Mouse (Mus musculus): Measurements from ENCODE around the gene Vps16.

The Vps16 gene

DNA sequence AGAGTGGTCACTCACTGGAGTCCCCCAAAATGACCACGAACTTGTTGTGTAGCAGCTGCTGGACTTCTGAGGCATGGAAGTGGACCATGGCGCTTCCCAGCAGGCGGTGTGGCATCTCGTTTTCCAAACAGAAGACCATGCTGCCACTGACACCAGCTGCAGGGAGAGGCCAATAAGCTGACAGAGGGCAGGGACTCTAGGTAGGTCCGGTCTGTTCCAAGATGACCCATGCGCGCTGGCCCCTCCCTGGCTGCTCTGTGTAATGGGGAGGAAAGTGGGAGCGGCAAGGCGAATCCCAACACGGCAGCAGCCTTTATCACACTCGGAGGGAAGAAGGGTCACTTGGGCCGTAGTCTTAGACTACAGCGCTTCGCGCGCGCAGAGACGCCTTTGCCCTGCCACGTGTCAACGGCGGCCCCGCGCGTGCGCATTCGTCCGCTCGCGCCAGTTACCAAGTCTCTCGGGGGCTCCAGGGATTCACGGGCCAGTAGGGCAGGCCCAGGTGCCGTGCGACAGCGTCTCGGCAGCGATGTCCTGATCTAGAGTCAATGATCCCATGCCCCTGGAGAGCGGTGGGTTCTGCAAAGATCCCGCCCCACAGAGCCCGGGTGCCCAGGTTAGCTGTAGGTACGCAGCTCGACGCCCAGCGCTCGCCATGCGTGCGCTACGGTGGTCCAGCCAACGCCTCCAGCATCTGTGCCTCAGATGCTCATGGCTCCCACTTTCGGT is 578 bp upstream of the Vps16 start:
- peak; percentile 74 for DNase-seq (ENCODE audit: low spot score)

DNA sequence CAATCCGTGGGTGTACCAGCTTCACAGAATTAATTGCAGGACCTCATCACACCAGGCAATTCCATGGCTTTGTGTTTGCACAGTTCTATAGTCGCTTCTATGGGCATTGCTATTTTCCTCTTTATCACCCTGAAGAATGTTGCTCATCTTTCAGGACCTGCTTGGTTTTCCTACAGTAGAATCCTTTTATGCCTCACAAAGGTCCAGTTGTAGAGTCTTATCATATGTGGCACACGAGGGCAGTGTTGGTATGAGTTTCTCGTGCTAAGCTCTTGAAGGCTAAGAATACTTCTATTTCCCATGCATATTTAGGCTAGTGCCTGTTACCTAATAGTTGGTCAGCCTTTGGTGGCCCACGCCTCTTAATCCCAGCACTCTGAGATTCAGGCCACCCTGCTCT is 973 bp downstream of the Vps16 start:
- no peak for DNase-seq (ENCODE audit: low spot score)

DNA sequence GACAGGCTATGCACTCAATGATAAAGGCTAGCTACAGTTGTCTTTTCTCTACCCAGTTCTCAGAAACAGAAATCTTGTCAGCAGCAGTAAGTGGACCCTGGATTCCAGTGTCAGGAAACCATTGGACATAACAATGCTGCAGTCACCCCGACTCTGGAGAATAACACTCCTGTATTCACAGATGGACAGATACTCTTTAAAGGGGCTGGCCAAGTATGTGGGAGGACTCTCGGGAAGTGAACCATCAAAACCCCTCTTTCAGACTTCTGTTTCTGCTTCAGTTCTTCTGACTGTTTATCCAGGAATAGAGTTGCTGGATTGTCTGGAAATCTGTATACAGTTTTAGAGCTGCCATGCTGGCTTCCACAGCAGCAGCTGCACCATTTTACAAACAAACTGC is 5.7 kb downstream of the Vps16 start:
- DNase-seq (ENCODE audit: low spot score), result no peak

DNA sequence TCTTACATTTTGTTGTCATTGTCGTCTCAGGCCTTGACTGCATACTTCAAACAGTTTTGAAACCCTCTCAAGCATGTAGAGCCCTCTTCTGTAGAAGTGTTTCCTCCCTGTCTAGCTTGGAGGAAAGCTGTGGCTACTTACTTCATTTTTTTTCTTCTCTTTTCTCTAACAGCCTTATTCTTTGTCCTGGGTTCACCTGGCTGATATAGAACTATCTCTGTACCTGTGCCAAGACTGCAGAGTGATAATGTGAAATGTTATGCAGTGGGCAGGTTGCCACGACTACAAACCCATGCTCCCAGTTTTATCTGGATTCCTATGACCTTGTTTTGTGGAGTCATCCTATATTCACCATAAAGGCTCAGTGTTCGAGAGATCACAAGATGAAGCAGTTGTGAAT is 6.3 kb downstream of the Vps16 start:
- no peak for DNase-seq (ENCODE audit: low spot score)

DNA sequence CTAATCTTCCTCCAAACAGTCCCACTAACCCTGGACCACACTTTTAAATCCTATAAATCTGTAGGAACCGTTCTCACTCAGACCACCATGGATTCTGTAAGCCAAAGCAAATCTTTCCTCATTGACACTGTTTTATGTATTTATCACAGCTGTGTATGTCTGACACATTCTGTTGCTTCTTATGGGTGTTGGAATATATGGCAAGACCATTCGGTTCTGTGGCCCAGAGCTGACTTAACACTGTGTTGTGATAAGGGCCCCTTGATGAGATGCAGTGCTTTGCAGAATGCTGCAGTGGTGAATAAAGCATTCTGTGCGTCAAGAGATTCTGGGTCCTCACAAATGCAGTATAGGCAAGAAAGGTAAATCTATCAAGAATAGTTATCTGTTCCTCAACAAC is 8.0 kb downstream of the Vps16 start:
- DNase-seq (ENCODE audit: low spot score), result no peak

DNA sequence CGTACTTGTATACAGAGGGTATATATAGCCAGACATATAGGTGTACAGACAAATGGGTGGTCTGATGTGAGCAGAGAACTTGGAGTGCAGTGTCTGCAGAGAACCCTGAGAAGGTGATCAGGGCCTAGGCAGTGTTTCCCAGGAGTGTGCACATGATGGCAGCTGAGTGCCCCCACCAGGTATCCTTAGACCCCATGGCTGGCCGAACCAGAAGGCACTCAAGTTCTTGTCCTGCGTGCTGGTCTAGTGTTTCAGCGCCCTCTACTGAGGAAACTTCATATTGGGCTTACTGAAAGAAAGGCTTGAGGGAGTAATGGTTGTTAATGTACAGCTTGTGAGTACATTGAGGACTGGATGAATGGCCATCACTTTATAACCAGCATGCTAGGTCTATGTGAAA is 9.0 kb downstream of the Vps16 start:
- DNase-seq (ENCODE audit: low spot score), result peak; percentile 46

DNA sequence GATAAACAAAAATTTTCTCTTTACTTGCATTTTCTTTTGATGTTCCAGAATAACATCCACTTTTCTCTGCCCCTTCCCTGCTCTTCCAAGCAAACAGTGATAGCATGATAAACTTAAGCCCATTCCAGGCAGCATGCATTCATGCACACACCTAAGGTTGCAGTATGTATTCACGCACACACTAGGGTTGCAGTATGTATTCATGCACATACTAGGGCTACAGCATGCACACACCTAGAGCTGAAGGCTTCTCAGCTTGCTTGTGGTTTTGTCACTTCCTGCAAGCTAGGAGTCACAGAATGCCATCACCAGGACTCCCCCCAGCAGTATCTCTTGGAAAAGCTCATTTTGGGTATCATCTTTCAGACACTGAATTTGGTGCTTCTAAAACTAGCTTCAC is 12.6 kb downstream of the Vps16 start:
- DNase-seq (ENCODE audit: low spot score), result no peak

DNA sequence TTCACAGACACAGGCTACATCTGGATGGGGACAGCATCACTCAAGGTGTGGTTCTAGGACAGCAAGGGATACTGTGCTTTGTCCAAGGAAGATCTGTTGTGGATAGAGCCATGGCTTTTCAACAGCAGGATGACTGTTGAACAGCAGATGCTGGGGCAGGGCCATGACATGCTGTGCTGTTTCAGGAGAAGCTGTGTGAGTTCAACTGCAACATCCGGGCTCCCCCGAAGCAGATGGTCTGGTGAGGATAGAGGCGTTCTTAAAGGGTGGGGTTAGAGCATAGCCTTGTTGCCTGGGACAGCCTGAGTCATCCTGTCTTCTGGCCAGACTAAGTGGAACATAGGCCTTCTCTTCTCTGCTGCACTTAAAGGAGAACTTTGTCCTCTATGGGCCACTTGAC is 14.7 kb downstream of the Vps16 start:
- DNase-seq (ENCODE audit: low spot score), result no peak

DNA sequence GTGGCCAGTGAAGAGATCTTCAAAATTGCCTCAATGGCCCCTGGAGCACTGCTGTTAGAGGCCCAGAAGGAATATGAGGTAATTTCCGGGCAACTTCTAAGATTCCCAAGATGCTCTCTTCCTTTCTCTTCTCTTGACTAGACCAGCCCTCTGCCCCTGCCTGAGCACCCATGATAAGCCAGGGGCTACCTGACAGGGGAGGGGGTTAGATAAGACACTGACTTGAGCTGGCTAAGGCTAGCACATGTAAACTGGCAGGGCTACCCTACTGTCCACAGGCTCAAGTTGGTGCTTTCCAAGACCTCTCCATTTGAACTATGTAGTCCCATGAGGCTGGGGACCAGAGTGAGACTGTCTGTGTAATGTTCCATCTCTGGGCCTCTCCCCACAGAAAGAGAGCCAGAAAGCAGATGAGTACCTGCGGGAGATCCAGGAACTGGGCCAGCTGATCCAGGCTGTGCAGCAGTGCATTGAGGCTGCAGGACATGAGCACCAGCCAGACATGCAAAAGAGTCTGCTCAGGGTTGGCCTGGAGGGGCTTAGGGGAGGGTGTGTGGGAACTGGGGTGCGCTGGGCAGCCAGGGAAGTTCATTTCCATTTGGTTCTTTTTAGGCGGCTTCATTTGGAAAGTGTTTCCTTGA is 15.8 kb downstream of the Vps16 start:
- no peak for DNase-seq (ENCODE audit: low spot score)

DNA sequence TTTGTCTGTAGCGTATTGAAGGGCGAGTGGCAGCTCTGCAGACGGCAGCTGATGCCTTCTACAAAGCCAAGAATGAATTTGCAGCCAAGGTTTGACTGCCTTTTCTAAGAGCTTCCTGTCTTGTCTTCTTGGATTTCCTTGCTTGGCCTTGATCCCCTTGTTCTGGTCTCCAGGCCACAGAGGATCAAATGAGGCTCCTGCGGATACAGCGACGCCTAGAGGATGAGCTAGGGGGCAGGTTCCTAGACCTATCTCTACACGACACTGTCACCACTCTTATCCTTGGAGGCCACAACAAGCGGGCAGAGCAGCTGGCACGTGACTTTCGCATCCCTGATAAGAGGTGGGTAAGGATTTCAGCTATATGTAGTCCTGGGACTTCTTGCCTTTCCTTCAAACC is 18.0 kb downstream of the Vps16 start:
- DNase-seq (ENCODE audit: low spot score), result no peak

DNA sequence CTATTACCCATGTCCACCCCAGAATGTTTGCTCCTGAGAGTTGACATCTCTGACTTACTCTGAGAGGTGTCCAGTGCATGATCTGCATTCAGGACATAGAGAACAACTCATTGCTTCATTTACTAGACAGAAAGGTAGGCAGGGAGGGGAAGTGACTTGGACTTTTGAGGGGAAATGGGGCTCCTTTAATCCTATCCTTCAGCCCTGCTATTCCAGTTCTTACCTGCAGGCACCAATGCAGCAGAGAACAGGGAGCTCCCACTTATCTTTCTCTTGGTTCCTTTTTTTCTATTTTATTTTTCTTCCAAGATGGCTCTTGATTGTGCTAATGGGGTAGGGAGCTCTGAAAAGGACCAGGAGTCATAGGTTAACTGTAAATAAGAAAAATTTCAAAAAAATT is 24.3 kb downstream of the Vps16 start:
- DNase-seq (ENCODE audit: low spot score), result no peak

DNA sequence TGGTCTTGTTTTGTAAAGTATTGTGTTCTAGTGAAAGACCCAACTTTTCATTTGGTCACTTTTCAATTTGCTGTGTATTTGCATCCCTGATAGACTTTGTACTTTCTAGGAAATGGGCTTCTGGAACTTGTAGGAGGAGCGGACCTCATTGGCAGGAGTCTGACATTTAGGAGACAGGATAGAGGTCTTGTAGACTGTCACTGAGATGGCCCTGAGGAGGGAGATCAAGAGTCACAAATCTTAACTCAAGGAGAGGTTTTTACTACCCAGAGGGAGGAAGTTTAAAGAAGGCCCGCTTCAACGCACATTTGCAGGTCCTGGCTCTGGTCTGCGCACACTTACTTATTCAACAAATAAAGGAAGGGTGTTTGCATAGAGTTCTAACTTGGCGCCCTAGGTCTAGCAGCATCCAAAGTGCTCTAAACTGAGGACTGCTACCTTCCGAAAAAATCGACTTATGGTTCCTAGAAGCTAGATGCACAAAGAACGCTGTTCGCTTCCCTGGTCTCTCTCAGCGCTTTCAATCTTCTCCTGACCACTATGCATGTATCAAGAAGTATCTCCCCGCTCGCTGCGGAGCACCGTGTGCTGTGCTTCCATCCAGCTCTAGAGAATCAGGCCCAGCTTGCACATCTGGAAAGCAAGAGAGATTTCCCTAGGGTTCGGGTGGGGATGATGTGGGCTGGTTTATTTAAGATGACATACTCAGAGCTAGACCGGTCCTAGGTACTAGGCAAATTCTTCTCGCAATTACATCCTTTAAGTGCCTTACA is 25.1 kb downstream of the Vps16 start:
- DNase-seq (ENCODE audit: low spot score), result no peak

DNA sequence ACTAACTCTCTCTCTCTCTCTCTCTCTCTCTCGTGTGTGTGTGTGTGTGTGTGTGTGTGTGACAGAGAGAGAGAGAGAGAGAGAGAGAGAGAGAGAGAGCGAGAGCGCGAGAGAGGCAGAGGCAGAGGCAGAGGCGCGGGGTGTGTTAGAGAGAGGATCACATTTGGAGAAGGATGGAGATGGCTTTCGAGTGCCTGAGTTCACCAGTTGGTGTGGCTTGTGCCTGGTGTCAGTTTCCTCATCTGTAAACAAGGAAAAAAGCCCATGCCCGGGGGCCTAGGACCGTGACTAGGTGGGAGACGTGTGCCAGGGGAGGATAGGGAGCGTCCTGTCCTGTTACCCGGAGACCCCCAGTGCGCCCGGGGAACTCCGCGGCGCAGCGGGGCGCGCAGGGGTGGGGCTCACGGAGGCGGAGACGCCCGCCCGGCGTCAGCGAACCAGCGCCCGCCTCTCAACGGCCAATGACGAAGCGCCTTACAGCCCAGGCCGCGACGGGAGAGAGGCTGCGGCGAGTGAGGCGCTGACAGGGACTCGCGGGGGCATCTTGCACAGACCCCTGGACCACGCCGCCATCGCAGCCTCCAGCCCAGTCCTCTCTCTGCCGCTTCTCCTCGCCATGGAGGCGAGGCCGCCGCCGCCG is 25.8 kb downstream of the Vps16 start, which contains the start of gene Ptpra:
TSS of gene Ptpra (plus strand) at position 485 of the 640 bp plus-strand sequence.
- peak; percentile 90 for DNase-seq (ENCODE audit: low spot score)

DNA sequence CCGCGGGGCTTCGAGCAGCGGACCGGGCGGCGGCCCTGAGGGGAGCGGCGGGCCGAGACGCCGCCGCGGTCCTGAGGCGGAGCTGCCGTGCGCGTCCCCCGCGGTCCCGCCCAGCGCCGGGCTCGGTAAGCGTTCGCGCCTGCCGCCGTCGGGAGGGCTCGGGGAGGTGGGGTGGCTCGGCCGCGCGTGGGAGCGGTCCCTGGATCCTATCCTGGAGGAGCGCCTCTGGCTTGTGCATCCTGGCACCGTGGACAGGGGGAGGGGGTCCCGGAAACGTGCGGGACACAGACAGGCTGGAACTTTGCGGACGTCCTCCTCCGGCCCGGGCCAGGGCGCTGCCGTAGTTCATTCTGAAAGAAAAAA is 26.3 kb downstream of the Vps16 start:
- DNase-seq (ENCODE audit: low spot score), result peak; percentile 72

DNA sequence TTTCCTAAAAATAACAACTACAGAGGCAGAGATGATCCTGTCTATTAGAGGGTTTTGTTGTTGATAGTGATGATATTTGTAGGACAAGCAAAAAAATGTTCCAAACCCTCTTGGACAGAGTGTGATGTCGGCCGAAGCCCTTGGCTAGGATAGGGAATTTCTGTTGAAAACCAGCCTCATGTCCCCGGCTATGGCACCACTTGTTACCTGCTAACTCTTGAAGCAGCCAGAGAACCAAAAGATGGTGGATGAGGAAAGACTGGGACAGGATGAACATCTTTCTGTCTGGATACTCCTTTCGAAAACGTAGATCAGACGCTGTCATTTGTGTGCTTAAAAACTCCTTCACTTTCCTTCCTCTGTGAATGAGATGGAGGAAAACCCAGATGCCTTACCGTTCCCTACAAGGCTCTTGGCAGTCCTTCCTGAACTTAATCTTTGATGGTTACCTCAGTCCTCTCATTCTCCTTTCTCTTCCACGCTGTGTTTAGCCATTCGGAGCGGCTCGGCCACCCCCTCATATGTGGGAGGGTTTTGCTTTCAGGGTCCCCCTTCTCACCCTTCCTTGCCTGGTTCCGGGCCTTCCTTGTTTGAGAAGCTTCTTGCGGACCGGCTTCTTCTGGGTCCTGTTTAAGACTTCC is 27.1 kb downstream of the Vps16 start:
- no peak for DNase-seq (ENCODE audit: low spot score)

DNA sequence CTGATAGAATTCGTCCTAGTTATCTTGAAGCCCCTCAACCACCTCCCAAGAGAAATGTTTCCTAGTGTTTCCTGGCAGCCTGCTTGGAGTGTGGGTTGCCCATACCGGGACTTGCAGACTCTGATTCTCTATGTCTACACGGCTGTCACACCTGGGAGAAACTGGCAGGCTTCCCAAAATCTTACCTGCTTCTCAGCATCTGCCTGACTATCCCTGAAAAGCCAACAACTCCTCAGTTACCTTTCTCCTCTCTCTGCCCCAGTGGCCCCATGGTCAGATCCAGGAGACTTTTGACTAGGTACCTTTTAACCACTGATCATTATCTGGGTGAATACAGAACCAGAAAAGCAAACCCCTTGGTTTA is 27.6 kb downstream of the Vps16 start:
- DNase-seq (ENCODE audit: low spot score), result no peak

DNA sequence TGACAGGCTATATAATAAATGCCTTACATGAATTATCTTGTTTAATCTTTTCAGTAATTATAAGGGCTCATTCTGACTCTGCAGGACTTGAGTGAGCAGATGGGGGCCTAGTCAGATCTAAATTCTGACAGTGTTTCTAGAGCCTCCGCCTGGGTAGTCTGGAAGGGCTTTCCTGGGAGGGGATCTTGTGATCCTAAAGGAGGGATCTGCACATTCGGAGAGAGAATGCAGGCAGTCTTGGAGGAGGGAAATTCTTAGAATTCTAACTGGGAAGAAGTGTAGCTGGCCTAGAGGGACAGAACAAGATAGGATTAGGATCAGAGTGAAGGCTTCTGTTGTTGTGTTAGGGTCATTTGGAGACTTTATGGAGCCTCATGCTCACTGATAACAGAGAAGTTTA is 28.1 kb downstream of the Vps16 start:
- DNase-seq (ENCODE audit: low spot score), result no peak

DNA sequence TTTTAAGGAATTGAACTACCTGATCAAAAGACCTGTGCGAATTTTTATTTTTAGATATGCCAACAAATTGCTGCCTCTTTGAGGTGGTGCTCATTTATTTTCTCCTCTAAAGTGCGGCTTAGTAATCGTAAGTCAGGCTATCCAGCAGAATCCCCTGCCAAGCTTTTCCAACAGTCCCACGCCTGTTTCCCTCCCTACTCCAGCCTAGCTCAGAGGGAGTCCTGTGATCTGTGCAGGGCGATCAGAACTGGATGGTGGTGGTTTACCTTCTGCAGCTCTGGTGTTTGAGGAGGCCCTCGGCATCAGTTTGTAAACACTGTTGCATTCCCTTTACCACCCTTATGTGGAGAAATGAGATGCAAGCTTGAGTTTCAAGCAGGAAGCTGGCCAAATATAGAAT is 29.3 kb downstream of the Vps16 start:
- DNase-seq (ENCODE audit: low spot score), result no peak

DNA sequence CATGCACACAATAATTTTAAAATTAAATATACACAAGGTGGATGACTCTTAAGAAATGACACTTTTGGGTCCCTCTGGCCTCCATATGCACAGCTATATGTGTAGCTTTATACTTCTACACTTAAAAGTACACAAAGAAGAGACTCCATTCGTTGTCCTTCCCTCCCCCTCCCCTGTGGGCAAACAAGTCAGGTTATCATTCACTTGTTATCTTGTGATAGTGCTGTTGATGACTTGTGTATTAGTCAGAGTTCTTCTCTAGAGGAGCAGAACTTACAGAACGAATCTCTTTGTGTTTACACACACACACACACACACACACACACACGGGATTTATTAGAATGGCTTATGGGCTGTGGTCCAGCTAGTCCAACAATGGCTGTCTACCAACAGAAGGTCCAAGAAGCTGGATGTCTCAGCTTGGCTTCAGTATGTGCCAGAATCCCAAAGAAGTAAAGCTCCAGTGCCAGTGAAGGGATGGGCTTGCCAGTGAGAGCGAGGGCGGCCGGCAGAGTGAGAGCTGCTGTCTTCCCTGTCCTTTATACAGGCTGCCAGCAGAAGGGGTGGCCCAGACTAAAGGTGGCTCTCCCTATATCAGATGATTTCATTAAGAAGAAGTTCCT is 30.7 kb downstream of the Vps16 start:
- no peak for DNase-seq (ENCODE audit: low spot score)

DNA sequence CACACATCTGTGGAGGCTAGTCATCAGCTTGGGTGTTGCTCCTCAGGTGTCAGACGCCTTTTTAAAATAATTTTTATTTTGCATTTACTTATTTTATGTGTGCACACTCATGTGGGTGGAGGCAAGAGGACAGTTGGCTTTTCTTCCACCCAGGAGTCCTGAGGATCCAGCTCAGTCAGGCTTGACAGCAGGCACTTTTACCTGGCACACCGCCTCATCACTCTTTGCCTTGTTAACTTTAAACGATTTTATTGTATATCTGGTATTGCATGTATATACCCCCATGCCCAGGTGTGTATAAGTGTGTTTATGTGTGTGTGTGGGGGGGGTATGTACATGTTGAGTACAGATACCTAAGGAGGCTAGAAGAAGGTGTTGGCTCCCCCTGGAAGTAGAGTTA is 33.7 kb downstream of the Vps16 start:
- DNase-seq (ENCODE audit: low spot score), result no peak

DNA sequence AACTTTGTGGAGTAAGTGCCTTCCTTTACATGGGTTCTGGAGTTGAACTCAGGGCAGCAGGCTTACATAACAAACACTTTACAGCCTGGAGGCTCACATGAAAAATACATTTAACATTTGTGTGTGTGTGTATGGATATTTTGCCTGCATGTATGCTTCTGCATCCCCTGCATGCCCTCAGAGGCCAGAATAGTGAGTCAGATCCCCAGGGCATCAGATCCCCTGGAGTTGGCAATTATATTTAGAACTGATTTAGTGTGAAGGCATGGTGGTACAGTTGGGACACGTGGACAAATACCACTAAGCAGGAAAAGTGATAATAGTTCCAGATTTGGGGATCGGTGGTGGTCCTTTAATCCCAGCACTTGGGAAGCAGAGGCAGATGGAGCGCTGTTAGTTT is 35.4 kb downstream of the Vps16 start:
- DNase-seq (ENCODE audit: low spot score), result no peak
